Mouse (Mus musculus) hindbrain, embryonic 12.5 days (tissue): ENCODE measurements around the gene Vmn1r151. TPM values are rescaled to one million over a fixed set of nuclear protein-coding genes. Genes with fewer than 3 reads are reported as not detected.
"Not testable (repeated sequence)": the region's sequence is repeated elsewhere in the genome, so short reads cannot be mapped to it uniquely, and the experiment has no call there.

Source experiments
- ATAC-seq: fragments of 200-750 bp; cut with Nextera tagmentation; 2 replicates; pipeline ENCODE4 v1.8.0; 2017; ENCODE audit warnings: moderate TSS enrichment; ENCODE audit not compliant: low FRiP score
- H3K27ac ChIP-seq: fragments of 300-500 bp; sonication (generic); 2 replicates; pipeline ENCODE4 v1.5.1; 2016; ENCODE audit warnings: mild to moderate bottlenecking
- H3K27me3 ChIP-seq: fragments of 300-500 bp; sonication (generic); 2 replicates; pipeline ENCODE4 v1.6.1; 2016; ENCODE audit warnings: mild to moderate bottlenecking
- H3K36me3 ChIP-seq: fragments of 300-500 bp; sonication (generic); 2 replicates; pipeline ENCODE4 v1.6.1; 2016; ENCODE audit warnings: mild to moderate bottlenecking
- H3K4me1 ChIP-seq: fragments of 300-500 bp; sonication (generic); 2 replicates; pipeline ENCODE4 v1.6.1; 2016
- H3K4me2 ChIP-seq: fragments of 300-500 bp; sonication (generic); replicated peaks from 2 replicates; pipeline ENCODE4 v1.6.1; 2016; ENCODE audit warnings: mild to moderate bottlenecking
- H3K4me3 ChIP-seq: fragments of 300-500 bp; sonication (generic); 2 replicates; pipeline ENCODE4 v1.5.1; 2016; ENCODE audit warnings: mild to moderate bottlenecking
- H3K9ac ChIP-seq: fragments of 300-500 bp; sonication (generic); 2 replicates; pipeline ENCODE4 v1.6.1; 2016; ENCODE audit warnings: mild to moderate bottlenecking, moderate library complexity
- H3K9me3 ChIP-seq: fragments of 300-500 bp; sonication (generic); replicated peaks from 2 replicates; pipeline ENCODE4 v1.6.1; 2016; ENCODE audit warnings: mild to moderate bottlenecking
- WGBS: fragments of 180-500 bp; shearing (Covaris S2); methylation state at CpG from one replicate; pipeline ENCODE4 v1.1.7; 2016; 5-methylcytosine and 5-hydroxymethylcytosine counted together
- polyA plus RNA-seq: library from polyadenylated mRNA; unstranded; fragments of >200 nt; fragmentation: Nextera tagmentation; extraction: Ambion mirVana; gene quantifications from 2 replicates; pipeline ENCODE4 v1.2.1, GENCODE M21; 2016

Gene Vmn1r151
- polyA plus RNA-seq, result not detected in 2 replicates

DNA sequence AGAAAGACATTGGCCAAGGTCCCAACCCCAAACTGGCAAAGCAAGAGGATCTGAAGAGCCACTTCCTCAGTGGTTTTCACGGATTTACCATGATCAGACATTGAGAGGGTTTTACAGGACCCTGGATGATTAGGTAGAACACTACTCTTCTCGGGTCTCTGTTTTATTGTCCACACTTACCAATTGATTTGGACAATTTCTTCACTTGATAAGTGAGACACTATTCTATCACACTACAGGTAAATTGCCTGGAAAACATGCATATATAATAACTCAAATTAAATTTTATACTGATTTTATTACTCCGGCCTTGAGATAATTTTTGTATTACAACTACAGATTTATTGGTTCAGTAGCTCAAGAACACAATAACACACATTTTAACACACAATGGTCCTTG lies at the start of gene Vmn1r151:
Gene Vmn1r151, minus strand, starts transcription at position 101 of the 400 bp plus-strand sequence.
- H3K4me3 ChIP-seq, H3K27me3 ChIP-seq, H3K36me3 ChIP-seq, ATAC-seq, H3K9me3 ChIP-seq, H3K9ac ChIP-seq, H3K27ac ChIP-seq, H3K4me1 ChIP-seq, H3K4me2 ChIP-seq: not testable (repeated sequence)
- 64% methylated on average over 2 of the region's 3 CpGs for WGBS

DNA sequence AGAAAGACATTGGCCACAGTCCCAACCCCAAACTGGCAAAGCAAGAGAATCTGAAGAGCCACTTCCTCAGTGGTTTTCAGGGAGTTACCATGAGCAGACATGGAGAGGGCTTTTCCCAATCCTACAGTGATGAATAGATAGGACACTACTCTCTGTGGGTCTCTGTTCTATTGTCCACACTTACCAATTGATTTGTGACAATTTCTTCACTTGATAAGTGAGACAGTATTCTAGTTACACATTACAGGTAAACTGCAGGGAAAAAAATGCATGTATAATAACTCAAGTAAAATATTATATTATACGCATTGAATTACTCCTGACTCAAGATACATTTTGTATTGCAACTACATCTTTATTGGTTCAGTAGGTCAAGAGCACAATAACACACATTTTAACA lies 35.3 kb upstream of the Vmn1r151 start, which contains the start of gene Gm8677:
Gene Gm8677, minus strand, starts transcription at position 101 of the 400 bp plus-strand sequence.
- not testable (repeated sequence) for H3K27ac ChIP-seq, H3K9me3 ChIP-seq, H3K36me3 ChIP-seq, H3K4me2 ChIP-seq, H3K4me3 ChIP-seq, H3K27me3 ChIP-seq, H3K4me1 ChIP-seq, H3K9ac ChIP-seq, ATAC-seq
- WGBS, result no CpG with 5 or more reads among the region's 1 CpGs

DNA sequence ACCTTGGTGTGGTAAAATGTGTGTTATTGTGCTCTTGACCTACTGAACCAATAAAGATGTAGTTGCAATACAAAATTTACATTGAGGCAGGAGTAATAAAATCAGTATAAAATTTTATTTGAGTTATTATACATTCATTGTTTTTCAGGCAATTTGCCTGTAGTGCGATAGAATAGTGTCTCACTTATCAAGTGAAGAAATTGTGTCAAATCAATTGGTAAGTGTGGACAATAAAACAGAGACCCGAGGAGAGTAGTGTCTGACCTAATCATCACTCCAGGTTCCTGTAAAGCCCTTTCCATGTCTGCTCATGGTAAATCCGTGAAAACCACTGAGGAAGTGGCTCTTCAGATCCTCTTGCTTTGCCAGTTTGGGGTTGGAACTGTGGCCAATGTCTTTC lies 23.2 kb upstream of the Vmn1r151 start, which contains the start of gene Vmn1r152:
Gene Vmn1r152, plus strand, starts transcription at position 301 of the 400 bp plus-strand sequence.
- ATAC-seq, H3K27ac ChIP-seq, H3K36me3 ChIP-seq, H3K9ac ChIP-seq, H3K4me2 ChIP-seq, H3K27me3 ChIP-seq, H3K4me1 ChIP-seq, H3K4me3 ChIP-seq, H3K9me3 ChIP-seq: not testable (repeated sequence)
- no CpG with 5 or more reads among the region's 3 CpGs for WGBS

DNA sequence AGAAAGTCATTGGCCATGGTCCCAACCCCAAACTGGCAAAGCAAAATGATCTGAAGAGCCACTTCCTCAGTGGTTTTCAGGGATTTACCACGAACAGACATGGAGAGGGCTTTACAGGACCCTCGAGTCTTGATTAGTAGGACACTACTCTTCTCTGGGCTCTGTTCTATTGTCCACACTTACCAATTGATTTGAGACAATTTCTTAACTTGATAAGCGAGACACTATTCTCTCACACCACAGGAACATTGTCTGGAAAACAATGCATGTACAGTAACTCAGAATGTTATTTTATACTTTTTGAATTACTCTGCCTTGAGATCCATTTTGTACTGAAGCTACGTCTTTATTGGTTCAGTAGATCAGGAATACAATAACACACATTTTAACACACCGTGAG lies 35.5 kb downstream of the Vmn1r151 start, which contains the start of gene Gm10665:
Gene Gm10665, minus strand, starts transcription at position 101 of the 400 bp plus-strand sequence.
- H3K36me3 ChIP-seq, H3K4me3 ChIP-seq, H3K27me3 ChIP-seq, H3K4me2 ChIP-seq, H3K9ac ChIP-seq, H3K4me1 ChIP-seq, H3K27ac ChIP-seq, ATAC-seq, H3K9me3 ChIP-seq: not testable (repeated sequence)
- no CpG with 5 or more reads among the region's 5 CpGs for WGBS

Other genes starting within 250 kb of the Vmn1r151 start
- gene Gm4187, start 170.0 kb downstream of the Vmn1r151 start, polyA plus RNA-seq, result not detected in 2 replicates
- gene Gm8660, start 128.6 kb downstream of the Vmn1r151 start, polyA plus RNA-seq, result not detected in 2 replicates
- not detected in 2 replicates for gene Vmn1r148, start 86.1 kb downstream of the Vmn1r151 start, polyA plus RNA-seq
- gene Vmn1r149, start 61.4 kb downstream of the Vmn1r151 start, polyA plus RNA-seq, result not detected in 2 replicates
- not detected in 2 replicates for gene Gm10665, start 35.6 kb downstream of the Vmn1r151 start, polyA plus RNA-seq
- not detected in 2 replicates for gene Vmn1r152, start 23.3 kb upstream of the Vmn1r151 start, polyA plus RNA-seq
- gene Gm8677, start 35.2 kb upstream of the Vmn1r151 start, polyA plus RNA-seq, result not detected in 2 replicates
- gene Gm4201, start 65.7 kb upstream of the Vmn1r151 start, polyA plus RNA-seq, result not detected in 2 replicates
- not detected in 2 replicates for gene Gm4565, start 88.4 kb upstream of the Vmn1r151 start, polyA plus RNA-seq
- gene Vmn1r155, start 158.3 kb upstream of the Vmn1r151 start, polyA plus RNA-seq, result not detected in 2 replicates
- gene Gm8693, start 192.6 kb upstream of the Vmn1r151 start, polyA plus RNA-seq, result not detected in 2 replicates
- gene Gm4567, start 220.0 kb upstream of the Vmn1r151 start, polyA plus RNA-seq, result not detected in 2 replicates